Mouse (Mus musculus) liver, adult 2 months (tissue): ENCODE data around the gene Styx.

Source experiments
- CTCF ChIP-seq: fragments of 200-500 bp; IDR thresholded peaks from 2 replicates; pipeline ENCODE4 v1.5.1; 2011; ENCODE audit warnings: low read depth, low read length, control low read depth
- POLR2A ChIP-seq: fragments of 200-500 bp; IDR thresholded peaks from 2 replicates; pipeline ENCODE4 v1.6.1; 2011; ENCODE audit warnings: low read length, control low read depth; ENCODE audit not compliant: insufficient read depth; ENCODE audit errors: extremely low read depth

GRCm38 (mm10) chr14:45307630-45308328 lies 43.1 kb upstream of the Styx start:
- TF ChIP-seq POLR2A: no peak
- no peak for TF ChIP-seq CTCF
